Mouse (Mus musculus) cortical plate, adult 2 months (tissue): ENCODE data around the gene Rgs3.

Experiments
- CTCF ChIP-seq: fragments of 200-500 bp; IDR thresholded peaks from 2 replicates; pipeline ENCODE4 v1.5.1; 2011; ENCODE audit warnings: mild to moderate bottlenecking, control low read depth, low read length; ENCODE audit not compliant: insufficient read depth; ENCODE audit errors: extremely low read depth
- POLR2A ChIP-seq: fragments of 200-500 bp; IDR thresholded peaks from 2 replicates; pipeline ENCODE4 v1.6.1; 2011; ENCODE audit warnings: mild to moderate bottlenecking, low read length, control low read depth; ENCODE audit not compliant: insufficient read depth; ENCODE audit errors: extremely low read depth

DNA sequence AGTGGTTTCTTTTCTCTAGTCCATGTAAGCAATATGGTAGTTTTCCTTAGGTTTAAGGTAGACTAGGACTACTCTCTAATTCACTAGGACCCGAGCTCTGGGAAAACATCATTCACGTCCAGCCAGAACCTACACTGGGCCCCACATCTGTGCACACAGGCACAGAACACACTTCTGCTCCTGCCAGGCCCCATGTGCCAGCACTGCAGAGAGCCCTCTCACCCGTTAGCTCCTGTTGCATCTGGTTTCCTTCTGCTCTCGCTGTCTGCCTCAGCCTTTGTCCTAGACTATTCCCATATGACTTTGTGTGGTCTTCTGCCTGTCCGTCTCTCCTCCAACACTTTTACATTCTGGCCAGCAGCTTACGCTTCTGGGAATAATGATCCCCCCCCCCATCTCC lies 25.9 kb upstream of the Rgs3 start:
- TF ChIP-seq POLR2A (no peak), CTCF (no peak)
